ENCODE assay signal across 8 mouse cellular contexts in the genomic region with DNA sequence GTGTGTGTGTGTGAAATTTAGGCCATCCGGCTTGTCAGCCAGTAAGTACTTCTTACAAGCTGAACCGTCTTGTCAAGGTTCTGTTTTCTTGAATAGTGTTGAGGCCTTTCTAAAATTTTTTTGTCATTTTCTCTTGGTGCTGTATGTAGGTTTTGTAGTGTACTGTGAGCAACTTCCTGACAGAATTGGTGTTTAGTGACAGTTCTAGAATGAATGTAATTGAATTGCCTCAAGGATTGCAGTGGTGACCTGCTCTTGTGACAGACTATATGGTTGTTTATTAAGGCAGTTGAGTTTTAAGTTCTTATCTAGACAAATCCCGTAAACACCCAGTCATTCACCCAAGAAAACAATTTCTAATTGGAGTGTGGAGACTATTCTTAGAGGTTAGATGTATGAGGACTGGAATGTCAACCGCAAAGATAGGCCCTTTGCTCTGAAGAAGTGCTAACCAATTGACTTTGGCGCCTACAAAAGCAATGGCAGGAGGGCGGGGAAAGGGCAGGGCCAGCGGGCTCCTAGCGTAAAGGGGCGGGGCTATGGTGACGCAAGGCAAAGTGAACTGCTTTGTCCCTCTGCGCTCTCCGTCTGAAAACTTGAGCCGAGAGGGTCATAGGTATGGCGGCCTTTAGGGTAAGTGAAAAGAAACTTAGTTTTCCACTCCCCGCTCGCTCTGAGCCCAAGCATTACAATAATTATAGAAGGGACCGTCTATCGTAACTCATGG. TPM values are rescaled to one million over a fixed set of nuclear protein-coding genes. Genes with fewer than 3 reads are reported as not detected.
DNase-seq lines count a peak whose midpoint lies in the region; ATAC-seq and TF ChIP-seq lines count a peak whose summit lies in the region.

A gene (plus strand): TSS at position 531 of the 727 bp plus-strand sequence.

- no peaks in the 10 kb centered on the region for H3K27me3 ChIP-seq in embryonic facial prominence, embryonic 13.5 days
- no peaks in the 10 kb centered on the region for H3K27me3 ChIP-seq in kidney, adult 2 months (replicated peaks; ENCODE audit: control insufficient read depth, insufficient read depth, low read length)
- H3K27me3 ChIP-seq in limb, embryonic 12.5 days = no peaks in the 10 kb centered on the region
- H3K27me3 ChIP-seq in midbrain, embryonic 15.5 days (replicated peaks) = no peaks in the 10 kb centered on the region
- H3K27me3 ChIP-seq in spleen, adult 2 months (ENCODE audit: control insufficient read depth, insufficient read depth, low read length) = no peaks in the 10 kb centered on the region

- no peaks in the 10 kb centered on the region for H3K36me3 ChIP-seq in embryonic facial prominence, embryonic 13.5 days
- no peaks in the 10 kb centered on the region for H3K36me3 ChIP-seq in kidney, adult 2 months (ENCODE audit: control insufficient read depth, insufficient read depth, low read length)
- no peaks in the 10 kb centered on the region for H3K36me3 ChIP-seq in limb, embryonic 12.5 days
- H3K36me3 ChIP-seq in midbrain, embryonic 15.5 days (replicated peaks) = no peaks in the 10 kb centered on the region
- H3K36me3 ChIP-seq in spleen, adult 2 months (ENCODE audit: control insufficient read depth, insufficient read depth, low read length) = no peaks in the 10 kb centered on the region

- peak; percentile 85 for DNase-seq in 3134 (ENCODE audit: extremely low read depth, insufficient read length, low spot score)
- peak; percentile 87 to 88 for DNase-seq in adrenal gland, postnatal 36 days
- peak; percentile 91 to 93 for DNase-seq in heart, adult 18-20 months
- DNase-seq in kidney, adult 2 months = peak; percentile 92
- DNase-seq in spleen, adult 2 months (ENCODE audit: low read depth in 1 of 2, low spot score in 2 of 2) = peak; percentile 67 to 76

- TF ChIP-seq CTCF in kidney, adult 2 months (conservative IDR thresholded peaks at IDR 0.05; ENCODE audit: insufficient read depth, insufficient read length, low read depth, low read length) = no peak
- TF ChIP-seq CTCF in spleen, adult 2 months (IDR thresholded peaks at IDR 0.05; ENCODE audit: extremely low read depth, insufficient read depth, insufficient read length, insufficient replicate concordance) = no peak

- peak within 1 kb of the TSS; percentile 57; the same call in 1 of the 2 replicates for H3K27ac ChIP-seq in embryonic facial prominence, embryonic 13.5 days
- H3K27ac ChIP-seq in kidney, adult 2 months (ENCODE audit: insufficient read depth, low read depth, low read length) = no peak within 1 kb of the TSS
- peak within 1 kb of the TSS; percentile 76; the same call in 1 of the 2 replicates for H3K27ac ChIP-seq in limb, embryonic 12.5 days
- no peak within 1 kb of the TSS for H3K27ac ChIP-seq in midbrain, embryonic 15.5 days
- peak within 1 kb of the TSS; percentile 65 for H3K27ac ChIP-seq in spleen, adult 2 months (ENCODE audit: insufficient read depth, low read length)

- peak within 1 kb of the TSS; percentile 58 for H3K4me3 ChIP-seq in embryonic facial prominence, embryonic 13.5 days
- H3K4me3 ChIP-seq in kidney, adult 2 months (ENCODE audit: insufficient read depth, low read depth, low read length) = peak within 1 kb of the TSS; percentile 90
- H3K4me3 ChIP-seq in limb, embryonic 12.5 days (replicated peaks) = peak within 1 kb of the TSS; percentile 53
- peak within 1 kb of the TSS; percentile 55 for H3K4me3 ChIP-seq in midbrain, embryonic 15.5 days
- H3K4me3 ChIP-seq in spleen, adult 2 months (ENCODE audit: extremely low read depth, insufficient read depth, insufficient read length) = peak within 1 kb of the TSS; percentile 88

- ATAC-seq in embryonic facial prominence, embryonic 13.5 days (ENCODE audit: insufficient number of reproducible peaks, insufficient read depth, low FRiP score, low TSS enrichment, low read depth) = peak; percentile 86; the same call in 1 of the 2 replicates
- peak; percentile 80 for ATAC-seq in limb, embryonic 12.5 days (ENCODE audit: insufficient number of reproducible peaks, insufficient read depth, low FRiP score, low TSS enrichment, low read depth)
- ATAC-seq in midbrain, embryonic 15.5 days (replicated peaks) = peak; percentile 98

- 29% methylated on average over 18 of the region's 18 CpGs for WGBS in embryonic facial prominence, embryonic 13.5 days
- 13% methylated on average over 18 of the region's 18 CpGs for WGBS in kidney, adult 2 months
- 23% methylated on average over 18 of the region's 18 CpGs for WGBS in limb, embryonic 12.5 days
- 23% methylated on average over 18 of the region's 18 CpGs for WGBS in midbrain, embryonic 15.5 days
- 34% methylated on average over 18 of the region's 18 CpGs for WGBS in spleen, adult 2 months

- peak within 1 kb of the TSS; percentile 80 for H3K9ac ChIP-seq in embryonic facial prominence, embryonic 13.5 days
- H3K9ac ChIP-seq in limb, embryonic 12.5 days (replicated peaks) = peak within 1 kb of the TSS; percentile 69
- peak within 1 kb of the TSS; percentile 32 for H3K9ac ChIP-seq in midbrain, embryonic 15.5 days

- peak within 1 kb of the TSS; percentile 59 for H3K4me2 ChIP-seq in embryonic facial prominence, embryonic 13.5 days
- peak within 1 kb of the TSS; percentile 52 for H3K4me2 ChIP-seq in limb, embryonic 12.5 days
- H3K4me2 ChIP-seq in midbrain, embryonic 15.5 days = peak within 1 kb of the TSS; percentile 50

- no peaks in the 10 kb centered on the region for H3K9me3 ChIP-seq in embryonic facial prominence, embryonic 13.5 days
- no peaks in the 10 kb centered on the region for H3K9me3 ChIP-seq in limb, embryonic 12.5 days
- H3K9me3 ChIP-seq in midbrain, embryonic 15.5 days = no peaks in the 10 kb centered on the region

- no peaks in the 10 kb centered on the region for H3K4me1 ChIP-seq in embryonic facial prominence, embryonic 13.5 days
- H3K4me1 ChIP-seq in kidney, adult 2 months (ENCODE audit: control insufficient read depth, insufficient read depth, low read length) = no peaks in the 10 kb centered on the region
- H3K4me1 ChIP-seq in limb, embryonic 12.5 days (replicated peaks) = no peaks in the 10 kb centered on the region
- no peaks in the 10 kb centered on the region for H3K4me1 ChIP-seq in midbrain, embryonic 15.5 days
- no peaks in the 10 kb centered on the region for H3K4me1 ChIP-seq in spleen, adult 2 months (ENCODE audit: control insufficient read depth, insufficient read depth, insufficient read length)

- no peak for TF ChIP-seq POLR2A in kidney, adult 2 months (IDR thresholded peaks at IDR 0.05; ENCODE audit: low read depth, low read length)
- TF ChIP-seq POLR2A in spleen, adult 2 months (IDR thresholded peaks at IDR 0.05; ENCODE audit: low read depth, low read length) = no peak

RNA-seq across cellular contexts. Expression of the gene that starts here (rescaled TPM):
- total RNA-seq in adrenal gland, postnatal 36 days (2021) = 10 to 100 TPM; 43.9 to 50.5 TPM
- polyA plus RNA-seq in embryonic facial prominence, embryonic 13.5 days (2015; fragmentation: Nextera tagmentation; extraction: Ambion mirVana) = 62.4 and 65.1 TPM in 2 replicates
- total RNA-seq in heart, adult 18-20 months (2021) = 10 to 100 TPM; 65.5 to 67.6 TPM
- polyA plus RNA-seq in kidney, adult 2 months (2012; rRNA removed) = 8.7 and 15.0 TPM in 2 replicates
- polyA plus RNA-seq in limb, embryonic 12.5 days (2016; fragmentation: Nextera tagmentation; extraction: Ambion mirVana) = 71.0 and 72.6 TPM in 2 replicates
- polyA plus RNA-seq in midbrain, embryonic 15.5 days (2015; fragmentation: Nextera tagmentation; extraction: Ambion mirVana) = 15.1 and 18.5 TPM in 2 replicates
- 0.92 and 1.3 TPM in 2 replicates for polyA plus RNA-seq in spleen, adult 2 months (2012; rRNA removed)

Comparison
In these comparisons a context has a peak if more than half of its experiments do, and no peak if none do; other contexts are left out.
1. H3K27ac ChIP-seq: peak in embryonic facial prominence, embryonic 13.5 days (single experiment), limb, embryonic 12.5 days (single experiment) and spleen, adult 2 months (single experiment); none in kidney, adult 2 months (single experiment) and midbrain, embryonic 15.5 days (single experiment).
2. Peak in every context shown above with its lines, with median percentiles within 50 percentile points of each other: DNase-seq, ATAC-seq, H3K4me2 ChIP-seq, H3K4me3 ChIP-seq and H3K9ac ChIP-seq.